Mouse (Mus musculus): ENCODE results near the gene Klrb1f. TPM values are rescaled to one million over a fixed set of nuclear protein-coding genes. Genes with fewer than 3 reads are reported as not detected.
"Not testable (repeated sequence)": the region's sequence is repeated elsewhere in the genome, so short reads cannot be mapped to it uniquely, and the experiment has no call there.

The Klrb1f gene
- polyA plus RNA-seq, 2 experiments, result 0.15 TPM; not detected in 1

GRCm38 (mm10) chr6:129088161-129088560 is 42.5 kb downstream of the Klrb1f start:
- Histone ChIP-seq H3K27me3 (ENCODE audit: control insufficient read depth, insufficient read depth, low read length) (no peaks in the 10 kb centered on the region), H3K4me2 (replicated peaks; ENCODE audit: low read depth, low read length, severe bottlenecking) (no peak overlapping the region), H3K36me3 (ENCODE audit: control insufficient read depth, insufficient read depth, low read length) (no peaks in the 10 kb centered on the region), H3K4me3 (replicated peaks; ENCODE audit: low read length) (no peak overlapping the region), H3K9me3 (ENCODE audit: control insufficient read depth, low read length) (no peaks in the 10 kb centered on the region), H3K9ac (ENCODE audit: low read depth, low read length, severe bottlenecking) (no peak overlapping the region), H3K4me1 (ENCODE audit: control insufficient read depth, insufficient read depth, low read length) (no peaks in the 10 kb centered on the region), H3K27ac (replicated peaks; ENCODE audit: low read depth, low read length) (no peak overlapping the region)
- ATAC-seq (ENCODE audit: low FRiP score, low read depth), result no peak
- DNase-seq (ENCODE audit: low spot score), result no peak
- TF ChIP-seq POLR2A (IDR thresholded peaks at IDR 0.05; ENCODE audit: borderline replicate concordance, extremely low read depth, insufficient read depth, insufficient read length), result no peak
- 76% methylated on average over 1 of the region's 1 CpGs for WGBS

GRCm38 (mm10) chr6:129088596-129088995 is 42.9 kb downstream of the Klrb1f start:
- H3K9ac ChIP-seq (ENCODE audit: low read depth, low read length, severe bottlenecking); H3K4me1 ChIP-seq (ENCODE audit: control insufficient read depth, insufficient read depth, low read length); DNase-seq (ENCODE audit: low spot score); H3K4me2 ChIP-seq (replicated peaks; ENCODE audit: low read depth, low read length, severe bottlenecking); H3K4me3 ChIP-seq (replicated peaks; ENCODE audit: low read length); H3K36me3 ChIP-seq (ENCODE audit: control insufficient read depth, insufficient read depth, low read length); H3K27me3 ChIP-seq (ENCODE audit: control insufficient read depth, insufficient read depth, low read length); H3K27ac ChIP-seq (replicated peaks; ENCODE audit: low read depth, low read length); ATAC-seq (ENCODE audit: low FRiP score, low read depth); H3K9me3 ChIP-seq (ENCODE audit: control insufficient read depth, low read length): not testable (repeated sequence)
- WGBS, result 92% methylated on average over 8 of the region's 8 CpGs

GRCm38 (mm10) chr6:129095166-129095565 is 49.5 kb downstream of the Klrb1f start:
- H3K9ac ChIP-seq (ENCODE audit: low read depth, low read length, severe bottlenecking), result no peak overlapping the region
- H3K27ac ChIP-seq (replicated peaks; ENCODE audit: low read depth, low read length), result no peak overlapping the region
- TF ChIP-seq POLR2A (IDR thresholded peaks at IDR 0.05; ENCODE audit: borderline replicate concordance, extremely low read depth, insufficient read depth, insufficient read length), result no peak
- DNase-seq (ENCODE audit: low spot score), result peak; percentile 20
- H3K9me3 ChIP-seq (ENCODE audit: control insufficient read depth, low read length), result no peaks in the 10 kb centered on the region
- no peak overlapping the region for H3K4me2 ChIP-seq (replicated peaks; ENCODE audit: low read depth, low read length, severe bottlenecking)
- H3K4me1 ChIP-seq (ENCODE audit: control insufficient read depth, insufficient read depth, low read length), result no peaks in the 10 kb centered on the region
- H3K36me3 ChIP-seq (ENCODE audit: control insufficient read depth, insufficient read depth, low read length), result no peaks in the 10 kb centered on the region
- no peak for ATAC-seq (ENCODE audit: low FRiP score, low read depth)
- no peak overlapping the region for H3K4me3 ChIP-seq (replicated peaks; ENCODE audit: low read length)
- no peaks in the 10 kb centered on the region for H3K27me3 ChIP-seq (ENCODE audit: control insufficient read depth, insufficient read depth, low read length)

GRCm38 (mm10) chr6:129097929-129098328 is 52.2 kb downstream of the Klrb1f start:
- no peak overlapping the region for H3K4me3 ChIP-seq (replicated peaks; ENCODE audit: low read length)
- H3K27ac ChIP-seq (replicated peaks; ENCODE audit: low read depth, low read length), result no peak overlapping the region
- ATAC-seq (ENCODE audit: low FRiP score, low read depth) (no peak), DNase-seq (ENCODE audit: low spot score) (no peak)
- H3K9me3 ChIP-seq (ENCODE audit: control insufficient read depth, low read length), result no peaks in the 10 kb centered on the region
- no peak overlapping the region for H3K4me2 ChIP-seq (replicated peaks; ENCODE audit: low read depth, low read length, severe bottlenecking)
- no peaks in the 10 kb centered on the region for H3K27me3 ChIP-seq (ENCODE audit: control insufficient read depth, insufficient read depth, low read length)
- H3K36me3 ChIP-seq (ENCODE audit: control insufficient read depth, insufficient read depth, low read length), result no peaks in the 10 kb centered on the region
- H3K9ac ChIP-seq (ENCODE audit: low read depth, low read length, severe bottlenecking), result no peak overlapping the region
- 52% methylated on average over 1 of the region's 1 CpGs for WGBS
- no peaks in the 10 kb centered on the region for H3K4me1 ChIP-seq (ENCODE audit: control insufficient read depth, insufficient read depth, low read length)
- no peak for TF ChIP-seq POLR2A (IDR thresholded peaks at IDR 0.05; ENCODE audit: borderline replicate concordance, extremely low read depth, insufficient read depth, insufficient read length)

GRCm38 (mm10) chr6:129100794-129101193 is 55.1 kb downstream of the Klrb1f start, which contains the start of gene Clec2e:
Gene Clec2e (minus strand): TSS chr6:129100913.
- H3K36me3 ChIP-seq (ENCODE audit: control insufficient read depth, insufficient read depth, low read length); ATAC-seq (ENCODE audit: low FRiP score, low read depth); H3K4me2 ChIP-seq (replicated peaks; ENCODE audit: low read depth, low read length, severe bottlenecking); H3K27ac ChIP-seq (replicated peaks; ENCODE audit: low read depth, low read length); H3K9ac ChIP-seq (ENCODE audit: low read depth, low read length, severe bottlenecking); H3K4me1 ChIP-seq (ENCODE audit: control insufficient read depth, insufficient read depth, low read length); H3K4me3 ChIP-seq (replicated peaks; ENCODE audit: low read length); H3K9me3 ChIP-seq (ENCODE audit: control insufficient read depth, low read length); H3K27me3 ChIP-seq (ENCODE audit: control insufficient read depth, insufficient read depth, low read length); DNase-seq (ENCODE audit: low spot score): not testable (repeated sequence)
- 55% methylated on average over 1 of the region's 1 CpGs for WGBS

GRCm38 (mm10) chr6:129101604-129102003 is 55.9 kb downstream of the Klrb1f start:
- Histone ChIP-seq H3K4me3 (replicated peaks; ENCODE audit: low read length) (no peak overlapping the region), H3K27ac (replicated peaks; ENCODE audit: low read depth, low read length) (no peak overlapping the region), H3K36me3 (ENCODE audit: control insufficient read depth, insufficient read depth, low read length) (no peaks in the 10 kb centered on the region), H3K4me1 (ENCODE audit: control insufficient read depth, insufficient read depth, low read length) (no peaks in the 10 kb centered on the region), H3K9ac (ENCODE audit: low read depth, low read length, severe bottlenecking) (no peak overlapping the region), H3K27me3 (ENCODE audit: control insufficient read depth, insufficient read depth, low read length) (no peaks in the 10 kb centered on the region), H3K9me3 (ENCODE audit: control insufficient read depth, low read length) (no peaks in the 10 kb centered on the region), H3K4me2 (replicated peaks; ENCODE audit: low read depth, low read length, severe bottlenecking) (no peak overlapping the region)
- DNase-seq (ENCODE audit: low spot score) (no peak), ATAC-seq (ENCODE audit: low FRiP score, low read depth) (no peak)
- no peak for TF ChIP-seq POLR2A (IDR thresholded peaks at IDR 0.05; ENCODE audit: borderline replicate concordance, extremely low read depth, insufficient read depth, insufficient read length)
- WGBS, result 81% methylated on average over 1 of the region's 1 CpGs
